Mouse (Mus musculus): ENCODE measurements around the gene Fam25c. TPM values are rescaled to one million over a fixed set of nuclear protein-coding genes. Genes with fewer than 3 reads are reported as not detected.
A peak's percentile ranks its signal among the peaks of the same experiment; 100 is the strongest.

The Fam25c gene
- total and polyA plus RNA-seq, 2 experiments: 56.3 to 74.3 TPM

DNA sequence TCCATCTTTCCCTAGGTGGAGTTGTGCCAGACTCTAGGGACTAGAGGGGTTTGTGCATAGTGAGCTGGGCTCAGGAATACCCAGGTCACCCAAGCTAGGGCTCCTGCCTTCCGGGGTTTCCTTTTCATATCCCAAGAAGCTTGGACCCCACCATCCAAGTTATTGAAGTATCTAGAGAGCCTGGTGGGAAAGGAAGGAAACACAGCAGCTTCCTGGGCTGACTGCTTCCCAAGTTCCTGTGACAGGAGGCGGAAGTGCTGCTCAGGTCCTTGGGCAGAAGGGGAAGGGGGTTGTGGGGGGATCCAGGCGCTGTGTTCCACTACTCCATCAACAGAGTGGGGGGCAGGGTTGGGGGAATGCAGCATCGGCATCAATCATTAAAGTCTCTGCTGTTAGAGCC, 21.9 kb upstream of the Fam25c start:
- H3K4me3 ChIP-seq (ENCODE audit: insufficient read depth, low read depth, low read length): no peak overlapping the region
- H3K27me3 ChIP-seq (ENCODE audit: control insufficient read depth, insufficient read depth, low read length): no peaks in the 10 kb centered on the region
- no peak for DNase-seq (ENCODE audit: extremely low read depth, low read depth, low spot score)
- 65% methylated on average over 4 of the region's 4 CpGs for WGBS
- H3K36me3 ChIP-seq (ENCODE audit: control insufficient read depth, insufficient read depth, low read length): no peaks in the 10 kb centered on the region
- H3K4me1 ChIP-seq (ENCODE audit: control insufficient read depth, insufficient read depth, low read length): no peaks in the 10 kb centered on the region
- no peak for TF ChIP-seq POLR2A (IDR thresholded peaks at IDR 0.05; ENCODE audit: extremely low read depth, insufficient read depth, low read length)
- TF ChIP-seq CTCF (IDR thresholded peaks at IDR 0.05; ENCODE audit: low read depth, low read length): no peak
- peak overlapping the region; percentile 67 for H3K27ac ChIP-seq (replicated peaks; ENCODE audit: insufficient read depth, low read depth, low read length)
- H3K9ac ChIP-seq (ENCODE audit: low read depth, low read length): no peak overlapping the region
- no peaks in the 10 kb centered on the region for H3K79me2 ChIP-seq (ENCODE audit: control insufficient read depth, insufficient read depth, low read length)

GRCm38 (mm10) chr14:34375941-34376340, 20.7 kb upstream of the Fam25c start:
- Histone ChIP-seq H3K79me2 (ENCODE audit: control insufficient read depth, insufficient read depth, low read length) (no peaks in the 10 kb centered on the region), H3K4me3 (ENCODE audit: insufficient read depth, low read depth, low read length) (peak overlapping the region; percentile 63), H3K36me3 (ENCODE audit: control insufficient read depth, insufficient read depth, low read length) (no peaks in the 10 kb centered on the region), H3K27ac (replicated peaks; ENCODE audit: insufficient read depth, low read depth, low read length) (peak overlapping the region; percentile 38), H3K27me3 (ENCODE audit: control insufficient read depth, insufficient read depth, low read length) (no peaks in the 10 kb centered on the region), H3K9ac (ENCODE audit: low read depth, low read length) (peak overlapping the region; percentile 45), H3K4me1 (ENCODE audit: control insufficient read depth, insufficient read depth, low read length) (no peaks in the 10 kb centered on the region)
- TF ChIP-seq CTCF (IDR thresholded peaks at IDR 0.05; ENCODE audit: low read depth, low read length) (no peak), POLR2A (IDR thresholded peaks at IDR 0.05; ENCODE audit: extremely low read depth, insufficient read depth, low read length) (no peak)
- WGBS: 74% methylated on average over 5 of the region's 5 CpGs
- no peak for DNase-seq (ENCODE audit: extremely low read depth, low read depth, low spot score)

GRCm38 (mm10) chr14:34375415-34375904, 20.2 kb upstream of the Fam25c start, which contains the start of gene Mmrn2:
Gene Mmrn2 (plus strand): TSS chr14:34375465.
- H3K27me3 ChIP-seq (ENCODE audit: control insufficient read depth, insufficient read depth, low read length): no peaks in the 10 kb centered on the region
- no peaks in the 10 kb centered on the region for H3K79me2 ChIP-seq (ENCODE audit: control insufficient read depth, insufficient read depth, low read length)
- peak within 1 kb of the TSS; percentile 63 for H3K4me3 ChIP-seq (ENCODE audit: insufficient read depth, low read depth, low read length)
- DNase-seq (ENCODE audit: extremely low read depth, low read depth, low spot score): no peak
- WGBS: 74% methylated on average over 13 of the region's 13 CpGs
- peak within 1 kb of the TSS; percentile 38 for H3K27ac ChIP-seq (replicated peaks; ENCODE audit: insufficient read depth, low read depth, low read length)
- H3K9ac ChIP-seq (ENCODE audit: low read depth, low read length): peak within 1 kb of the TSS; percentile 45
- no peaks in the 10 kb centered on the region for H3K4me1 ChIP-seq (ENCODE audit: control insufficient read depth, insufficient read depth, low read length)
- TF ChIP-seq CTCF (IDR thresholded peaks at IDR 0.05; ENCODE audit: low read depth, low read length): no peak
- no peak for TF ChIP-seq POLR2A (IDR thresholded peaks at IDR 0.05; ENCODE audit: extremely low read depth, insufficient read depth, low read length)
- H3K36me3 ChIP-seq (ENCODE audit: control insufficient read depth, insufficient read depth, low read length): no peaks in the 10 kb centered on the region

- H3K27ac ChIP-seq (replicated peaks; ENCODE audit: insufficient read depth, low read depth, low read length): peak within 1 kb of the TSS; percentile 38
- TF ChIP-seq CTCF (IDR thresholded peaks at IDR 0.05; ENCODE audit: low read depth, low read length): no peak
- TF ChIP-seq POLR2A (IDR thresholded peaks at IDR 0.05; ENCODE audit: extremely low read depth, insufficient read depth, low read length): no peak
- no peaks in the 10 kb centered on the region for H3K36me3 ChIP-seq (ENCODE audit: control insufficient read depth, insufficient read depth, low read length)
- no peaks in the 10 kb centered on the region for H3K4me1 ChIP-seq (ENCODE audit: control insufficient read depth, insufficient read depth, low read length)
- H3K27me3 ChIP-seq (ENCODE audit: control insufficient read depth, insufficient read depth, low read length): no peaks in the 10 kb centered on the region
- H3K9ac ChIP-seq (ENCODE audit: low read depth, low read length): peak within 1 kb of the TSS; percentile 45
- DNase-seq (ENCODE audit: extremely low read depth, low read depth, low spot score): no peak
- 44% methylated on average over 10 of the region's 10 CpGs for WGBS
- H3K79me2 ChIP-seq (ENCODE audit: control insufficient read depth, insufficient read depth, low read length): no peaks in the 10 kb centered on the region
- H3K4me3 ChIP-seq (ENCODE audit: insufficient read depth, low read depth, low read length): peak within 1 kb of the TSS; percentile 63
These were observed 19.3 kb upstream of the Fam25c start, which contains the start of gene Sncg for GRCm38 (mm10) chr14:34374577-34374976. Gene Sncg (minus strand): TSS chr14:34374789.

DNA sequence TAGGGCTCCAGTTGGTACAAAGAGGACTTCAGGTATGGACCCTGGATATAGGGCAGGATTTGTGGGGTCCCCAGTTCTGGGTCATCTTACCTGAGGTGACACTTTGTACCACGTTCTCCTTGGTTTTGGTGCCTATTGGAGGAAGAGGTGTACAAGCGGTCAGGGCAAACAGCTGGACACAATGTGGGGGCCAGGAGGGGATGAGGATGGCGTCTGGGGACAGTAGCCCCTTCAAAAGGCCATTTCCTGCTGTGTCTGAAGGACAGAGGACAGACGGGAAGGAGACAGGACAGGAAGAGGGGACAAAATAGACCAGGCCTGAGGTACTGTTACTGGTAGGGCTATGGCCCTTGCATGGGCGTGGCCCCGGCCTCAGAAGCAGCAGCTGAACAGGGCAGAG, 18.3 kb upstream of the Fam25c start:
- Histone ChIP-seq H3K27ac (replicated peaks; ENCODE audit: insufficient read depth, low read depth, low read length) (no peak overlapping the region), H3K9ac (ENCODE audit: low read depth, low read length) (no peak overlapping the region), H3K79me2 (ENCODE audit: control insufficient read depth, insufficient read depth, low read length) (no peaks in the 10 kb centered on the region), H3K4me1 (ENCODE audit: control insufficient read depth, insufficient read depth, low read length) (no peaks in the 10 kb centered on the region), H3K4me3 (ENCODE audit: insufficient read depth, low read depth, low read length) (no peak overlapping the region), H3K36me3 (ENCODE audit: control insufficient read depth, insufficient read depth, low read length) (no peaks in the 10 kb centered on the region), H3K27me3 (ENCODE audit: control insufficient read depth, insufficient read depth, low read length) (no peaks in the 10 kb centered on the region)
- 88% methylated on average over 6 of the region's 6 CpGs for WGBS
- TF ChIP-seq CTCF (IDR thresholded peaks at IDR 0.05; ENCODE audit: low read depth, low read length): no peak
- no peak for TF ChIP-seq POLR2A (IDR thresholded peaks at IDR 0.05; ENCODE audit: extremely low read depth, insufficient read depth, low read length)
- DNase-seq (ENCODE audit: extremely low read depth, low read depth, low spot score): no peak

DNA sequence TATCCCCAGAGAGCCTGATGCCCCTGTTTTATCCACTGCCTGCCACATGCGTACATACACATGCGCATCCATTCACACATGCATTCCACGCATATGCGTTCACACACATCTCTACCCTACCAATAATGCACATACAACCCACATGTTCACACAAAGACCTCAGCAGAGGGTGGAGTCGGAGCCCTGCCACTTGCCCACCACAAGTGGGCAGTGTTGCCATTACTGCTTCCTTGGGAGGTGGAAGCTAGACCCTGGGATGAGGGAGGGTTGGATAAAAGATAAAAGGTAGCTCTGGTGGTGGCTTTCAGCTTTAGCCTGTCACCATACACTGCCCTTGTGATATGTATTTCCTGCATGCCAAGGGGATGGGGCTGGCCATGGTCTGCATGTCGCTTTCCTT, 17.4 kb upstream of the Fam25c start:
- Histone ChIP-seq H3K36me3 (ENCODE audit: control insufficient read depth, insufficient read depth, low read length) (no peaks in the 10 kb centered on the region), H3K9ac (ENCODE audit: low read depth, low read length) (no peak overlapping the region), H3K4me1 (ENCODE audit: control insufficient read depth, insufficient read depth, low read length) (no peaks in the 10 kb centered on the region), H3K79me2 (ENCODE audit: control insufficient read depth, insufficient read depth, low read length) (no peaks in the 10 kb centered on the region), H3K4me3 (ENCODE audit: insufficient read depth, low read depth, low read length) (no peak overlapping the region), H3K27me3 (ENCODE audit: control insufficient read depth, insufficient read depth, low read length) (no peaks in the 10 kb centered on the region), H3K27ac (replicated peaks; ENCODE audit: insufficient read depth, low read depth, low read length) (no peak overlapping the region)
- no peak for DNase-seq (ENCODE audit: extremely low read depth, low read depth, low spot score)
- 89% methylated on average over 6 of the region's 6 CpGs for WGBS
- TF ChIP-seq CTCF (IDR thresholded peaks at IDR 0.05; ENCODE audit: low read depth, low read length) (peak; percentile 83), POLR2A (IDR thresholded peaks at IDR 0.05; ENCODE audit: extremely low read depth, insufficient read depth, low read length) (no peak)

Data from liver, adult 2 months (tissue).